Mouse (Mus musculus): Measurements from ENCODE around the gene 2610528J11Rik.
A peak's percentile ranks its signal among the peaks of the same experiment; 100 is the strongest.
"Not testable (repeated sequence)": the region's sequence is repeated elsewhere in the genome, so short reads cannot be mapped to it uniquely, and the experiment has no call there.

Gene 2610528J11Rik

DNA sequence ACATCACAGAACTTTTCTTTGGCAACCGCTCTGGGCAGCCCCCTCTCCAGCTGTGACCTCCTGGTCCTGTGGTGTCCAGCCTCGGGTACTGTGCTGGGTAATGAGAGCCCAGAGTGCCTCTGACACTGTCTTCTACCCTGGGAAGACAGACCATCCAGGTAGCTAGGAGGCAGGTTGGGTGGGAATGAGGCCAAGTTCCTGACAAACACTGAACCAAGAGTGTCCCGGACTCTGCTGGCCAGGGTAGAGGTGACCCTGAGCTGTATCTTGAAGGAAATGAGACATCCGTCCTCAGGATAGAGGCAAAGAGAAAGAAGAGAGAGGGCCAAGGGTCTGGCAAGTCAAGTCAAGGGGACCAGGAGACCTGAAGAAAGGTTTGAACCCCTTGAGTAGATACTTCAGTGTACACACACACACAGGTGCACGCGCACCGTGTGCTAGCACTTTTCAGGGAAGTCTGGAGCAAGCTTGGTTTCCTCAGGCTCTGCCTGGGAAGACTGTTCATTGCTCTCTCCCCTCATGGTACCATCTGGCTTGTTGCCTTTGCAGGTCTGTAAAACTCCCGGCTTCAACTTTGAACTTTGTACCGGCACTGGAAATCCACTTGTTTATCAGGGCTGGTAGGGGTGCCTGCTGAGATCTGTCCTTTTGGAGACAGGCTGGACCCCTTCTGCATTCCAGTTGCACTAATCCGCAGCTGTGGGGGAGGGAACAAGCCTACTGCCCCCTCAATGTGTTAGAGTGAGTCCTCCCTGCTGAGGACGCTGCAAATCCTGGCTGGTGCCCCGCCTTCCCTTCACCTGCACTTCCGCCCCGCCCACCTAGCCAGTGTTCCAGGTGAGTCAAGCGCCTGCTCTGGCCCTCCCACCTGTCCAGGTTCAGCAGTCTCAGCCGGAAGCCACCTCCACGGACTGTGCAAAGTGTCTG, at the start of gene 2610528J11Rik:
TSS of gene 2610528J11Rik (plus strand) at position 592 of the 927 bp plus-strand sequence.
- peak; percentile 58 to 74 for DNase-seq (ENCODE audit: low spot score in 2 of 2)

DNA sequence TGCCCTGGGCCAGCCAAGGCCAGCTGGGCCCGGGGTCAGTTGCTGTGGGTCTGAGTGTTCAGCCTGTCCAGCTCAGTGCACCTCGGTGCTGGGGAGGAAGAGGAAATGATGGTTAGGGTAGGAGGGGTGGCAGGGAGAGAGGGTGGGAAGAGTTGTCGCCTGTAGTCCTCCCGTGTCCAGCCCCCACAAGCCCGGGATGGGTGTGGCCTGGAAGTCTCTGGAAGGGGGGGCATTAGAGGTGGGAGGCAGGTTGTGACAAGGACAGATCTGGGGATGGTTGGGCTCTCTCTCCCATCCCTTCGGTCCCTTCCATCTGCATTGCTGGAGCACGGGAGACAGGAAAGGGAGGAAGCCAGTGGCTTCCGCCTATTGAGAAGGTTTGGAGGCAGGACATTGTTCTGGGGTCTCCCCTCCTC, 37.1 kb upstream of the 2610528J11Rik start, which contains the start of gene Tie1:
TSS of gene Tie1 (minus strand) at position 345 of the 416 bp plus-strand sequence.
- DNase-seq (ENCODE audit: low spot score in 2 of 2) = peak in 1 of 2 experiments; percentile 26

DNA sequence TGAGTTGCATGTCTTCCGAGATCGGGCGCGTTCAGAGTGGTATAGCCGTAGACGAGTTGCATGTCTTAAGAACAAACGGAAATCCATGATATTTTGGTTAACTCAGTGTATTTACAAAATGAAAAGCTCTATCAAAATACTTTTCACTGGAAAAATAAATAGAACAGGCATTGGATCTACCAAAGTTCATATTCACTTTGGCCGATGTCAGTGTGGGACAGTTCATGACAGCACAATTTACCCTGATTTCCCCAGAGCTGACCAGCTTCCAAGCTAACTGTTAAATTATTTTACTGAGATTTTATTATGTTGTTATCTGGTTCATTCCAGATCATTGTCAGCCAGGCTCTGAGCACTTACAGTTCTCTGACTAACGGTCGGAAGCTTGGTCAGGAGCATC, 36.3 kb upstream of the 2610528J11Rik start:
- DNase-seq (ENCODE audit: low spot score in 2 of 2) = no peak

DNA sequence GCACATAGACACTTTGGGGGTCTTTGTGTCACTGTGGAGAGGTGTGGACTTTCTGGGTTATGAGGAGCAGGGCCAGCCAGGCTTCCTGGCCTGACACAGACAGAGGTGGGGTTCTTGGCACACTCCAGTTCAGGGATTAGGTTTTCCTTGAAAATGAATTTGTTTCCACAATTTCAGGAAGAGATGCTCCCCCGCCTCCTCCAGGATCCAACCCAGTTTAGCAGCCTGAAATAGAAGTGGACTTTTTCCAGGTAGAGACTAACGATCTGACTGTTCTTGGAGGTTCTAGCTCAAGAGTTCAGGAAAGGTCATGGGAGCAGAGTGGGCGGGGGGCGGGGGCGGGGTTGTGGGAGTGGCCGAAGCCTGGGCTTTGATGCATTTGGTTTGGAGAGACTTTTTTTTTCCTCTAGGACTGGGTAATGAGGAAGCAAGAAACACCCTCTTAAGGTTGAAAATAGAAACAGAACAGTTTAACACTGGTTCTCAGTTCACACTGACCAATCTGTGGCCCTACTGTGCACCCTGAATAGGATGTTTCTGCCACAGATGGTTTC, 26.6 kb upstream of the 2610528J11Rik start:
- peak in 1 of 2 experiments; percentile 13 for DNase-seq (ENCODE audit: low spot score in 2 of 2)

DNA sequence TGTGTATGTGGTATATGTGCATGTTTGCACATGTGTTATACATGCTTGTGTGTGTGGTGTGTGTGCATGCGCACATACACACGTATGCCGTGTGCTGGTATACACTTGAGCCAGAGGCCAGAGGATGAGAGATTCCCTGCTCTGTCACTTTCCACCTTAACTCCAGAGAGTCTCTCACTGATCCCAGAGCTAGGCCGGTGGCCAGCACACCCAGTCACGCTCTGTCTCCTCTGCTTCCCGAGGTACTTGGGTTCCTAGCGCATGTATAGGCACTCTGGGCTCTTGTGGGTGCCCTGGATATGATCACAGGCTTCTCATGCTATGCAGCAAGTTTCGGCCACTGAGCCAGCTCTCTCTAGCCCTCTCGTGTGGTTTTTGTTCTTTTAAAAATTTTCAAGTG, 26.0 kb upstream of the 2610528J11Rik start:
- no peak for DNase-seq (ENCODE audit: low spot score in 2 of 2)

DNA sequence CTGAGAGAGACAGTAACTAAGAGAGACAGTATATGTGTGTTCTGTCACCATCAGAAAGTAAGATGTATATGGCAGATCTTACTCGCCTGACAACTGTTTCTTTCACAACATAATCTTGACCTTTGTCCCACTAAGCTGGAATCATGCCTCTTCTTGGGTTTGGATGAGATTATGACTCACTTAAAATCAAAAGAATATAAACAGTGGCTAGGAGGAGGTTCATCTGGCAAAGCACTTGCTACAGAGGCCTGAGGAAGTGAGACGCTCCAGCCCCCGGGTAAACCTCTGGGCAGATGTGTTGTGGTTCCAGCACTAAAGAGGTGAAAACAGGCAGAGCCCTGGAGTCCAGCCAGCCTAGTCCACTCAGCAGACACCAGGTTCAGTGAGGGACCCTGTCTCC, 21.2 kb upstream of the 2610528J11Rik start:
- no peak for DNase-seq (ENCODE audit: low spot score in 2 of 2)

DNA sequence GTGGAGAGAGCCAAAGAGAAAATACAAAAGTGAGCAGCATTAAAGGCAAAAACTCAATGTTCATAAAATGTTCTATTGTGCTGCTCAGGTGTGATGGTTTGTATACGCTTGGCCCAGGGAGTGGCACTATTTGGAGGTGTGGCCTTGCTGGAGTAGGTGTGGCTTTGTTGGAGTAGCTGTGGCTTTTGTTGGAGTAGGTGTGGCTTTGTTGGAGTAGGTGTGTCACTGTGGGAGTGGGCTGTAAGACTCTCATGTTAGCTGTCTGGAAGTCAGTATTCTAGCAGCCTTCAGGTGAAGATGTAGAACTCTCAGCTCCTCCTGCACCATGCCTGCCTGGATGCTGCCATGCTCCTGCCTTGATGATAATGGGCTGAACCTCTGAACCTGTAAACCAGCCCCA, 19.6 kb upstream of the 2610528J11Rik start:
- not testable (repeated sequence) for DNase-seq (ENCODE audit: low spot score in 2 of 2)

DNA sequence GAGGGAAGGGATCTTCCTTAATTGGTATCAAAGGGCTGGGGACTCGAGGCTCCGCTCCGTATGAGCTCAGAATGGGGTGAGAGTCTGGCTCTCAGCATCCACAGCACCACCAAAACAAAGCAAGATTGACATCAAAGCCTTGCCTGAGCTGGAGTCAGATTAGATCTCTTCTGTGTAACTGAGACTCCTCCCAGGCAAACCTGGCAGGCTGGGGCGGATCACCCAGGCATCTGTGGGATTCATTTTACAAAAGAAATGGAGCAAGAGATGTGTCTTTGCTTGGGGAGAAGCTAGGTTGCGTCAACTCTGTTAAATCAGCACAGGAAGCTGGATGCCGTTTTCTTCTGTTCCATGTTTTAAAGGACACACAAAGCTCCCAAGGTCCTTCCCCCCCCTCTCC, 17.7 kb upstream of the 2610528J11Rik start:
- DNase-seq (ENCODE audit: low spot score in 2 of 2) = peak; percentile 13 to 45

DNA sequence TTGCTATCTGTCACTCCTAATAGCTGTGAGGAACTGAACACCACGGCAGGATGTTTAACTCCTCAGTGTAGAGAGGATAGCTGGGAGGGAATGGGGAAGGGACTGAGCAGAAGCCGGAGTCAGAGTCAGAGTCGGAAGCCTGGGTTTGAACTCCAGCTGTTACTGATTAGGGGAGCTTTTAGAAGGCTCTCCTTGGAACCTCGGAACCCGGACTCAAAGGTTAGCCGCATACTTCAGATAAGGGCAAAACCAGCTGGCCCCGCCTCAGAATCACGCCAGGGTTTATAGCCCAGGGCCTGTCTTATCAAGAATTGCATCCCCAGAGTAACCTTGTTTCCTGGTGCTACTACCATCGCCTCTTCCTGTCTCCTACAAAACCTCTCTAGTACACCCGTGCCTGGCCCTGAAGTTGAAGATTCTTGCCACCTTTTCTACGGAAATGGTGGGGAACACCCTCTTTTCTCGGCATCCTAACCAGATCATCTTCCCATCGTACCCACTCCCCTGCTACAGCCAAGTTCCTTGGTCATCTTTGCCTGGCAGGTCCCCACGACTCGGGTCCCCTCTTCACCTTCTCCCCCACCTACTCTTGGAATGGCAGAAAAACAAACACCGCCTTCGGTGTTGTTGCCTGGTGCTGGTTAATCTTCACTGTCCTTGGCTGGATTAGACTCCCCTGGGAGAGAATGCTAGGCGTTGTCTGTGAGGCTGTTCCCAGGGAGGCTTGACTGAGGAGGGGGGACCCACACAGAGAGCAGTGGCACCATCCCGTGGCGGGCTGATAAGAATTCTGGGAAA, 9.9 kb upstream of the 2610528J11Rik start:
- no peak for DNase-seq (ENCODE audit: low spot score in 2 of 2)

DNA sequence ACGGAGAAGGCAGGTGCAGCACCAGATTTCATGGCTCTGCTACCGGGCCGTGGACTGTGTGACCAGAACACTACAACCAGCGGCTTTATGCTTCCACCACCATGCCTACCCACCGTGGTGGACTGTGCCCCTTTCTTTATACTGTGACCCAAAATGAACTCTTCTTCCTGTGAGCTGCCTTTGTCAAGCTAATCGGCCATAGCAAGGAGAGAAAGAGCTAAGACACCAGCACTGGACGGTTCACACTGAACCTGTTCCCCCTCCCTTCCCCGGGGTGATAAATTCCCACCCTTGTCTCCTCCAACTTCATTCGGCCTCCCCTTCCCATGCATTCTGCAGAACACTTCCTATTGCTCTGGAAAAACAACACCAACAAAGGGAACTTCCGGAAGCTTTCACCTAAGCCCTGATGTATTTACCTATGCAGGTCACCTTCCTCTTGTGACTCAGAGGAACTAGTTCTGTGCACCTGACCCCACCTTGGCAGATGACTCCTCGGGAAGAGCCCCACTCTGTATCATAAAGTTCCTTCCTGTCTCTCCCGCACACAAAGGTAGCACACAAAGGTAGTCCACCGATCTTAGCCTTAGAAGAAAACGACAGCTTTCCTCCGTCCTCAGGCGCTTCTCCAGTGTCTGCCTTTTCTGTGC, 9.2 kb upstream of the 2610528J11Rik start:
- DNase-seq (ENCODE audit: low spot score in 2 of 2) = no peak

DNA sequence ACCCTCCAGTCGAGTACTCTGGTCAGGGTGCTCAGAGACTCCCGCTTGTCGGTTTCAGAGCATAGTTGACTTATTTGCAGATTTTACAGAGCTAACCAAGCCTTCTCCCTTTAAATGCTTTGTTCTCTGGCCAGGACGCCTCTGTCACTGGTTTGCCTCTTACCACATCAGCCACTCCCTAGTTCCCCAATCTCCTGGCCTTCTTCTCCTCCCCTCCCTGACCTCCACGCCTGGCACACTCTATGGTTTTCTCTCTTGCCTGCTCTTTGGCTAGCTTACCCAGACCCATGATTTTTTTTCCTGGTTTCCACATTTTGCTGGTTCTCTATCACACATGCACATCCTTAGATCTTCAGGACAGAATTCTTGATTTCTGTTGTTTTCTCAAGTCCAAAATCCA, 8.6 kb upstream of the 2610528J11Rik start:
- DNase-seq (ENCODE audit: low spot score in 2 of 2) = peak in 1 of 2 experiments; percentile 21

DNA sequence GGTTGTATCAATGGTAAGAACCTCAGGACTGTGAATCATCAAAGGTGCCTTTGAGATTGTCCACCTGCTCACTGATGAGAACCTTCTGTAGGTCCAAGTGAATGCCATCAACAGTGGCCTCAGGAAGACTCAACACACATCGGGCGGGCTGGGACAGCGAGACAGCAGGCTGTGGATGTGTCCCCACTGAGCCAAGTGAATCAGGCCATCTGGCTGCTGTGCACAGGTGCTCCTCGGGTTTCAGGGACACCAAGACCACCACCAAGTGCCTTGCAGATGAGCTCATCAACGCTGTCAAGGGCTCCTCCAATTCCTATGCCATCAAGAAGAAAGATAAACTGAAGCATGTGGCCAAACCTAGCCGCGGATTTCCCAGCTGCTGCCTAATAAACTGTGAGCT, 4.6 kb upstream of the 2610528J11Rik start:
- DNase-seq (ENCODE audit: low spot score in 2 of 2) = no peak

DNA sequence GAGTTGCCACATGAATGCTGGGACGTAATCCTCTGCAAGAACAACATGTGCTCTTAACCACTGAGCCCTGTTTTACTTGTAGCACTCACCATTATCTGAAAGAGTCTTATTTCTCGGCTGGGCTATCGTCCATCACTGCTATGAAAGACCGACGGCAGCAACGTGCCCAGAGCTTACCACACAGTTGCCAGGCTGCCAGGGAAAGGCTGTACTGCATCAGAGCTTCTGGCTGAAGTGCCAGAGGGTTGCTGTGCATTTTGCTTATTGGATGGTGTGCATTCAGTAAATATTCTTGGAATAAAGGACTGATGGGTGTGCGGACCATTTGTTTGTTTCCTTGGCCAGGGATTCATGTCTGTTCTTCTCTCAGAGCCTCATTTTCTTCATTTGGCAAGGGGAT, 2.8 kb upstream of the 2610528J11Rik start:
- DNase-seq (ENCODE audit: low spot score in 2 of 2) = no peak

DNA sequence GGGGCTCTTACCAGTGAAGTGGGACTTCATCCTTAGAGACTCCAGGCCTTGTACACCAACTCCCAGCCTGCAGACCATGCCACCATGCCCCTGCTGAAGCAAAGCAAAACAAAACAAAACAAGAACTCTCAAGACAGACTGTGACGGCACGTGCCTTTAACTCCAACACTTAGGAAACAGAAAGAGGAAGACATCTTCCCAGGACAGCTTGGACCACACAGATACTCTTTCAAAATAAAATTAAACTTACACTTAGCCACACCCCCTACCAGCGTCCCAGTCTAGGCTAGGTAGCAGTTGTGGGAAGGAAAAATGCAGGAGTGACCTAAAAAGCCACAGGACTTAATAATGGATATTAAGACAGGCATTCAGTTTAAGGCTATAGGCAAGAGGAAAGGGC, 1.0 kb upstream of the 2610528J11Rik start:
- no peak for DNase-seq (ENCODE audit: low spot score in 2 of 2)

DNA sequence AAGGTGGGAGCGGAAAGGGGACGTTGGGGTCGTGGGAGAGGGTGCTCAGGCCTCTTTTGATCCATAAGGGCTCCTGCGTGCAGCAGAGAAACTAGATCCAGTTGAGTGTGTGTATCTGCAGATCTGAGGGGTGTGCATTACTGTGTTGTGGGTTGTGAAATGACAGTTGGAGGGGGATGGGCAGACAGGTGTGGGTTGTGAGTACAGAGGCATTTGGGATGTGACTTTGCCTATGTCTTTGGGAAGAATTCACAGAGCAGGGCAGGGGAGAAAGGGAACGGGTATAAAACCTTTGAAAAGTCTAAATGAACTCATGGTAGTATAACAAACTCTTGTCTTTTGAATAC, 509 bp downstream of the 2610528J11Rik start:
- DNase-seq (ENCODE audit: low spot score in 2 of 2) = no peak

DNA sequence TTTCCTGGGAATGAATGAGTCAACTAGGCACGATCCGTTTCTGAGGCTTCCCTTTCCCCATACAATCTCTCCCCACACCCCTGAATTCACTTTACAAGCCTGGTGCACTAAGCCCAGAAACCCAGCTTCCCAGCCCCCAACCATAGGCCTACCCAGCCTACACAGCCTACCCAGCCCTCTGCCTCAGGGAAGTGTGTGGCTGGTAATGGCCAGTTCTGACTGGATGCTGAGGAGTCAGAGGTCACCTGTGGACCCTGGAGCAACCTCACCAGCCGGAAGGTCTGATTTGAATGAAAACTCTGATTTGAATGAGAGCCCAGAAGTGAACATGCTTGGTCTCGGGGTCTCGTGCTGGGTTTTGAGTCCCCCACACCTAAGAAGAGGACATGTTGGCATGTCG, 921 bp downstream of the 2610528J11Rik start:
- no peak for DNase-seq (ENCODE audit: low spot score in 2 of 2)

DNA sequence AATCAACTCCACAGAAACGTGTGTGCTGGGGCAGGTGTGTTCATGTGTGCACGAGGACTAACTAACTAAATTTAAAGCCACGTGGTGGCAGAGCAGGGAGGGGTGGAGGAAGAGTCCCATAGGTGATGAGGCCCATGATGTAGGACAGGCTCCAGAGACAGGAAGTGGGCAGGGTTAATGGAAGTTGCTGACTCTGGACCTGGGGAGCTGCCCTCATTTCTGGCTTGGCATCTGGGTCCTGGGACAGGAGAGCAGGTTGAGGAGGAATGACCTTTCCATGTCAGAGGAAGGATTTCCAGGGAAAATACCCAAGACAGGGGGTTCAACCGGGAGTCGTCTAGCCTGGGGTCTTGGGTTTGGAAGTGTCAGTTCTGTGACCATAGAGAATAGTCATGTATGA, 5.9 kb downstream of the 2610528J11Rik start:
- DNase-seq (ENCODE audit: low spot score in 2 of 2) = no peak

DNA sequence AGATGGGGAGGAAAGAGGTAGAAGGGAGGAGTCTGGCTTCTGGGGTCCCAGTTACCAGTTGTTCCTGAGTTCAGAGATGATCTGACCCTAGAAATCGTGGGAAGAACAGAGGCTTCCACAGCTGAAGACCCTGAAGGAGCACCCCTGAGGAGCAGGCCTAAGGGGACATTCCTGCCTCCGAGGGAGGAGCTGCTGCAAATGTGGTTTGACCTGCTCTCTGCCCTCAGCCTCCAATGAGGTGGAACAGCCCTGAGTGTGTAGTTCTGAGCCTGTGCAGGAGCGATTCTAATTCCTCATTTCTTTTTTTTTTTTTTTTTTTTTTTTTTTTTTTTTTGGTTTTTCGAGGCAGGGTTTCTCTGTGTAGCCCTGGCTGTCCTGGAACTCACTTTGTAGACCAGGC, 6.4 kb downstream of the 2610528J11Rik start:
- no peak for DNase-seq (ENCODE audit: low spot score in 2 of 2)

DNA sequence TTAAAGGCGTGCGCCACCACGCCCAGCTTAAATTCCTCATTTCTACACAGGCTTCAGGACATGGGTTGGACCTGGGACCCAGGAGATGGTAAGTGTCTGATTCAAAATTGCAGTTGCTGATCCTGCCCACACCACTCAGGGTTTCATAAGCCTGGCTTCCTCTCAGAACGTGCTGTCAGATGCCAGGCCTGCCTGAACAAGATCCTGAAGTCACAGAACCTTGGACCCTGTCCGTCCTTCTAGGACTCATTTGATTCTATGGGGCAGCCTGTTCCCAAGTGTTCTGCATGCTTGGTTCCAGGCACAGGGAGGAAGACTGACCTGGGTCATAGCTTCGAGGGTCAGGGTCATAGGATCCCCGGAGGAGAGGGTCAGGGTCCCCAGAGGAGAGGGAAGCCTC, 6.8 kb downstream of the 2610528J11Rik start:
- no peak for DNase-seq (ENCODE audit: low spot score in 2 of 2)

DNA sequence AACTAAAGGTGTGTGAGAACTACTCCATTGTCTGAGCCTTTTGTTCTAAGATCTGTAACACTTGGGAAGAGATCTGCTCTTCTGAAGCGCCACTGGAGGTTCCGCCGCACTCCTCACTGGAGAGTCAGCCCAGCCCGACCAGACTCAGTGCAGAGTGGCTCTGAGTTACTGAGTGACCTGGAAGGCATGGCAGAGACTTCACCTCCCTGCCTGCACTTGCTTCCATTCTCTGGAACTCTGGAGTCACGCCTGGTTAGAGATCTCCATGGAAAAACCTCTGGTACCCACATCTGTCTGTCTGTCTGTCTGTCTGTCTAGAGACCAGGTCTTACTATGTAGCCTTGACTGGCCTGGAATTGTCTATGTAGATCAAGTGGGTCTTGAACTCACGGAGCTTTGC, 8.8 kb downstream of the 2610528J11Rik start:
- DNase-seq (ENCODE audit: low spot score in 2 of 2) = no peak

DNA sequence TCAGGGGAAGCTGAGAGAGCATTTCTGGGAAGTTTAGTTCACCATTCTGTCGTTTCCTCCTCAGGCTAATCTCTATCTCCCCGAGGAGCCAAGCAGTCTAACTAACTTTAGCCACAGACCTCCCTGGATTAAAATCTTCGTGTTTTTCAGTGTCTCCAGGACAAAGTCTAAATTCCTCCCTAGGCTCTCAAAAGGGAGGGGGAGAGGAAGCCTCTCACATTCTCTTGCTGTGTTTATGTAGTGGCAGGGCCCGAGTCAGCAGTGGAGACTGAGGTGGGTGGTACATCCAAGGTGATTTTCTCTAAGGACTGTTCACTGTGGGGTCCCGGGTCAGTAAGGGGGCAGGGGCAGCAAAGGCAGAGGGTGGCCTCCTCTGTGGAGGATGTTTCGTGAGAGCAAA, 11.0 kb downstream of the 2610528J11Rik start:
- no peak for DNase-seq (ENCODE audit: low spot score in 2 of 2)

DNA sequence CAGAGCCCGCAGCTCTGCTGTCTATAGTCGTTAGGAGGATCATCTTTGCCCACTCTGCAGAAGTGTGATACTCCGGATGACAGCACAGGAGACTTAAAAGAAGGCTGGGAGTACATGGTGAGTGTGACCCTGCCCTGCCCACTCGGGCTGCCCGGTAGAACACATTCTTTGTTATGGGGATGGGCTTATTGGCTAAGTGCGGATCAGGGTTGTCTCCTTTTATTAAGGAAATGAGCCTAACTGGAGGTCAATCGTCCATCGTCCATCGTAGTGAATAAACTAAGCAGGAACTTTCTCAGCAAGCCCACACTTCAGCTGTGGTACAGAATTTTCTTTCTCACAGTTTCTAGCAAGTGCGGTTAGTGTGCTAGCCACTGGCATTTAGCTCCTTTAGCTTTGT, 13.1 kb downstream of the 2610528J11Rik start:
- no peak for DNase-seq (ENCODE audit: low spot score in 2 of 2)

All from urinary bladder, postnatal 36 days (tissue).